Mouse (Mus musculus) cerebellum, adult 9-10 months (tissue): ENCODE results near the gene Pter.

ENCODE experiments used
- DNase-seq: peaks from one replicate; pipeline ENCODE4 v3.0.0; 2022

Gene Pter

GRCm38 (mm10) chr2:12923804-12924591 is at the start of gene Pter:
Gene Pter, plus strand, starts transcription at chr2:12924041.
- peak; percentile 8 for DNase-seq

- no peak for DNase-seq
These were observed 49.6 kb upstream of the Pter start for GRCm38 (mm10) chr2:12874232-12874631.

- no peak for DNase-seq
These were observed 44.3 kb upstream of the Pter start for GRCm38 (mm10) chr2:12879492-12879891.

DNA sequence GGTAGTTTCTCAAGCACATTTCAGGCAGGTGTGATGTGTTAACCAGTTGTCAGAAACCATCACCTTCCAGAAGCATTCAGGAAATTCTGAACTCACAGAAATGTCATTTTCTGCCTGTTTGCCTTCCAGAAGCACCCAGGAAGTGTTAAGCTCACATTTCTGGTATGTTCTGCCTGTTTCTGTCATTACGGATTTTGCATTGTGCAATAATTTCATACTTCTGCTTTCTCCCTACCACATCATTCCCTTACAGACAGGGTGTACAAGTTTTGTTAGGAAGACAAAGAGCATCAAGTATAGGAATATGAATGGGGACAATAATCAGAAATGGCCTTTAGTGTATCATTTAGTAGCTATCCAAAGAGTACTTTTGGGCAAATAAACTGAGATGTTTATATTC is 42.8 kb upstream of the Pter start:
- no peak for DNase-seq

- peak; percentile 84 for DNase-seq
These were observed 40.4 kb upstream of the Pter start for GRCm38 (mm10) chr2:12883276-12883914.

GRCm38 (mm10) chr2:12887015-12887414 is 36.8 kb upstream of the Pter start:
- no peak for DNase-seq

DNA sequence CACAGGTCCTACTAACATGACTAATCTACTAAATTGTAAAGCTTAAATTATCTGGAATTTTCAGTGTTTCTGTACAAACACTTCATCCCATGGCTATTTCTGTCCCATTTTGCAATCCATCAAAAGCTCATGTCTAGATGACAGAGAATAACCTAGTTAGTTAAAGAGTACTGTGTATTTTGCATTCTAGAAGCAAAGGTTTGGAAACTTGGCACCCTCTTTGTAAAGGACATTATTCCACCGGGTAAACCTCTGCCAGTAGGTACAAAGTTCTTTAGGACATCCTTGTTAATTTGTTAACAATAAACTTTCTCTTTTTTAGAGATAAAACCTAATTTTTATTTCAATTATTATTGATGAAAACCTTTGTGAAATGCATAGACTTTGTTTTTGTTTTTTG is 18.1 kb upstream of the Pter start:
- DNase-seq = no peak

- DNase-seq = no peak
These were observed 1.8 kb downstream of the Pter start for GRCm38 (mm10) chr2:12925643-12926042.

GRCm38 (mm10) chr2:12930338-12930737 is 6.5 kb downstream of the Pter start:
- DNase-seq = no peak

- no peak for DNase-seq
These were observed 10.1 kb downstream of the Pter start for GRCm38 (mm10) chr2:12933905-12934304.

DNA sequence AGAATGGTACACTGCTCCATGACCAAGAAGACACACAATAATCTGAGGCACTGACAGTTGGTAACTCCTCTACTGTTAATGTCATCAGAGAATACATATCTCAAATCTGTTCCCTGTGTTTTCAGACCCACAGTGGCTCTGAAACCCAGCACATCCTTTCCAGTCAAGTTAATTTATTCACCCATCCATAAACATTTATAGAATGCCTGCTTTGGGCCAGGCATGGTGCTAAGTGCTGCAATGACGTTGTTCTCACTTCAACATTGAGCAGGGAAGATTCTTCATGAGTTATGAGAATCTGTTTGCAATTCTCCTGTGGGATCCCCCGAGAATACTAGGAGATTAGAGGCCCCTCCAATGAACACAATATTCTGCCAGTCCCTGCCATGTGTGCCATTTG is 11.4 kb downstream of the Pter start:
- no peak for DNase-seq

DNA sequence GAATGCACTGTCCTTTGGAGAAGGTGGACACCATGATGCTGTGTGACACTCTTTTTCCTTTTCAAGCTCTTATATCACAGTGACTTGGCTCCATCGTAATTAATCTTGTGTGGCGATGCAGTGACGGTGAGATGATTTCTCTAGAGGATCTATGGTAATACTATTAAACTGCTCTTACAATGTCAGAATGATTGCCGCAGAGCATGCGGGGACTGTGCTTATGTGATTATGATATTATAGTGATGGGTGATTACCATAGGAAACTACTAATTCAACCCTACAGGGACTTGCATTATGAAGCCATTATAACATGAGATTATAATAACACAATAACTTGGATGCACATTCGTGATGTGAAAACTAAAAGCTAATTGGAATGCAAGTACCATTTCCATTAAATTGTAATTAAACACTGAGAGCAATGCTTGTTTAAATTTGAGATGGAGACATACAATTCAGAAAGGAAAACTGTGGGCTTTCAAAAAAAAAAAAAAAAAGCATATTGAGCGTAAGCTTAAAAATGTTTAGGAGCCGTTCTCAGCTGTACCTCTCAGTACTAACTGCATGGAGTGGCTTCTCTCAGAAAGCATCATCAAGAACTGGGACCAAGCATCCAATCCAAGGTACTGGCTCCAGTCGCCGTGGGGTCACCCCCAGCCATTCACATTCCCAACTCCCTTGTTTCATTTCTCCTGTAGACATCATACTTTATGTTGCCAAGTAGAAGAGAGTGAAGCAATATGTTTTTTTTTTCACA is 13.8 kb downstream of the Pter start:
- no peak for DNase-seq

GRCm38 (mm10) chr2:12938641-12939040 is 14.8 kb downstream of the Pter start:
- DNase-seq = no peak

DNA sequence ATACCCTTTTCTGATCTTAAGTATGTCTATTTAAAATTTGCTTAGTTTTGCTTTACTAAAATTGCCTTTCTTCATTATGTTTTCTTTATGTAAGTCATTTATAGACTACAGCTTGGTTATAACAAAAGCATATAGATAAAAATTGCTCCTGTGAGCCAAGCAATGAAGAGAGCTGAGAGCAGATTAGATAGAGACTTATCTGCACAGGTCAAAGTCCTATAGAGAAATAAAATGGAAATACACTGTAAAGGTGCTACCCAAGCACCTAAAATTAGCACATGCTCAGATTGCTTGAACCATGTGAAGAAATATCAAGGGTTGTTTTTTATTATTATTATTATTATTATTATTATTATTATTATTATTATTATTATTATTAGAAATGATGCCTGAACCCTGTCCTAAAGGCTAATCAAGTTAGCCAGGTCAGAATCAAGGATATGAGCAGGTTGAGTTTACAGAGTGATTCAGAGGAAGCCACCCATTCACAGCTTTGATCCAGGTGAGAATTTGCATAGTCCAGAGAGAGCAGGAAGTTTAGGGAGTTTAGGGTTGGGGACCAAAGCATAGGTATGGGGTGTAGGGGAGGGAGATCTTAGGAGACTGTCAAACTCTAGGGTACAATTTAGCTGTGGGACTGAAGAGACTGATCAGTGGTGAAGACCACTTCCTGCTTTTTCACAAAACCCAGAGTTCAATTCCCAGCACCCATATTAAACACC is 33.0 kb downstream of the Pter start:
- no peak for DNase-seq

GRCm38 (mm10) chr2:12970049-12970724 is 46.3 kb downstream of the Pter start:
- no peak for DNase-seq

DNA sequence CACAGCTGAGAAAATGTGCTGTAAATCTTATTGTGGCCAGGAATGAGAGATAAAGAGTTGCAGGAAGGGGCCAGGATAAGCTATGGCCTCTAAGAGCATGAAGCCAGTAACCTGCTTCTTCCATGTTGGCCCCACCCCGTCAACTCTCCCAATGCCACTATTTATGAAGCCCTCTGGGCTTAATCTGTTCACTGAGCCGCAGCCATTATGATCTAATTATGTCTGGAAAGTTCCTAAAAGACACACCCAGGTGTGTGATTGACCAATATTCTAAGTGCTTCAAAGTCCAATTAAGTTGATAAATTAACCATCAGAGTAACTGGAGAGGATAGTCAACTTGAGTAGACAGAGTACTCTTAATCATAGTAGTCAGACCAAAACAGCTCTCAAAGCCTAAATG is 49.9 kb downstream of the Pter start:
- no peak for DNase-seq

- DNase-seq = no peak
These were observed 53.5 kb downstream of the Pter start for GRCm38 (mm10) chr2:12977367-12977766.

DNA sequence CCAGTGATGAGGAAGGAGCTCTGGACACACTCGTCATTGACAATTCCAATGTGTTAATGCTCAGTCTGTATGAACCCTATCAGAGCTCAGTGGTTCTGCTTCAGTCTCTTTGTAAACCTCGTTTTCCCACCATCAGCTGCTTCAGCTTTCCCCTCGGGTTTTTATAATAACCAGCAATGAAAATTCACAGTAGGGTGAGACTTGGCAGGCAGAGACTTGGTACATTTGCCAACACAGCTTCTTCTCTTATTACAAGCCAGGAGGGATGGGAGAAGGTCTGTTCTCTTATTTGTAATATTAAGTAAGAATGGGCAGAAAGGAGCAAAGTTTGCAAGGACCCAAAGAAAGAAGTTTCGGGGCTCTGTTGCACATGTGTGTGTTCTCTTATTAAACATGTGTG is 54.9 kb downstream of the Pter start:
- no peak for DNase-seq

DNA sequence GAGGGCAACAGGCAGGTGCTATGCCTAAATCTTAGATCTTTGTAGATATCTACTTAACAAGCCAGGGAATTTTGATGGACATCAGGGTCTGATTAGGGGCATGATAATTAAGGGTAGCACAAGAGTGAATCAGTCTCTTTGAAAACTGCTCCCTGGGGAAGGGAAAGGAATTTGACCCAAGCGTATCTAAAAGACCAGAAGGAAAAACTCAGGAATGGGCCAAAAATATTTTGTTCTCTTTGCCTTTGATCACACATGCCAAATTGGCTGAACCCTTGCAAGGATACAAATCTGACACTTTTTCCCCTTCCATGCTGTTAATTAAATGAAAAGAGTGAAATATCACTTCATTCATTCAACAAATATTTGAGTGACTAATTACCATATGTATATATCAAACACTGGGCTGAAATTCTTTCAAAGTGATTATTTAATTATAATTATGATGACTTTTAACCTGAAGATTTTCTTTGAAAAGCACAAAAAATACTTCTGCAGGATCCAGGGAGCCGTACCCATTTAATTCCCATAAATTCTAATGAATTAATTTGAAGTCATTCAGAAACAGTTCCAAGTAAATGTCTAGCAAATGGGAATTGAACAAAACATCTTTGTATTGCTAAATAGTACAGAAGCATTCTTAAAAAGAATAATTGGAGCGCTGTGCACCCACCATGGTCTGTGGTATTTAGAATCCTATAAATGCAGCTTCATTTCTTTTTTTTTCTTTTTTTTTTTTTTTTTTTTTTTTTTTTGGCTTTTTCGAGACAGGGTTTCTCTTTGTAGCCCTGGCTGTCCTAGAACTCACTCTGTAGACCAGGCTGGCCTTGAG is 61.3 kb downstream of the Pter start:
- DNase-seq = no peak

DNA sequence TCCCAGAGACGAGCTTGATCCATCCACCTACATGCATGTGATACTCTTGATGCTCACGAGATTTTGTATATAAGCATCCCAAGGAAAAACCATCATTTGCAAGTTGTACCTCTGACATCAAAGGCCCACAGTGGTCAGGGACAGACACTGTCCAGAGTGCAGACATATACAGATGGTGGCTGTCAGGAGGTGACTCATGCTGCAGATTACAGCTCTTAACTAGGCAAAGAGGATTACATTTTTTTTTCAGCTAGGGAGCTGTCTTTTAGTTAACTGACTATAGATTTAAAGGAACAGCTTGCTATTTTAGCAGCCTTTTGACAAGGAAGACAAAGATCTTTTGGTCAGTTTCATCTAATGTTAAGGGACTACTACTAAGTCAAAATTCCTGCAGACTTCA is 76.2 kb downstream of the Pter start:
- no peak for DNase-seq

GRCm38 (mm10) chr2:13008433-13008832 is 84.6 kb downstream of the Pter start:
- DNase-seq = no peak
